Mouse (Mus musculus): ENCODE measurements around the gene A730071L15Rik. TPM values are rescaled to one million over a fixed set of nuclear protein-coding genes. Genes with fewer than 3 reads are reported as not detected.

The A730071L15Rik gene
- not detected for polyA plus RNA-seq (2014; fragmentation: Illumina TruSeq; extraction: RNeasy Lipid Tissue Mini Kit (QIAGEN cat#74804))

GRCm38 (mm10) chr11:6199410-6200086 is at the start of gene A730071L15Rik:
A730071L15Rik (plus strand) TSS chr11:6200029.

DNA sequence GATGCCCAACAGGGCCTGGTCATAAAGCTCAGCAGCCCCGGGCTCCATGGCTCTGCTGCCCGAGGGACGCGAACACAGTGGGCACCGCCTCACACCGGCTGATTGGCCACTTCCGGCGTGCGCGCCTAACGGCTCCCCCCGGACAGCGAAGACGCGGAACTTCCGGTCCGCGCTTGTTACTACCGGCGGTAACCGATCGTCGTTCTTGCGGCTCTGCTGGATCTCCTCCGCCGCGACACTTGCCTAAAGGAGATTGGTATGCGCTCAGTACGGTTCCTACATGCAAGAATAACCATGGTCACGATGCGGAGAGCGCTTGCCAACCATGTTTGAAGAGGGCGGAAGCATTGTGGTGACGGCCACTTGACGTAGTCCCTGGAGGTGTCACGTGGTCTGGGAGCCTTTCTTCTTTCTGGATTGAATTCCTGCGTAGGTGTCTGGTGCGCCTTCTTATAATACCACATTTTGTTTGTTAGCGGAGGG is 299 bp downstream of the A730071L15Rik start, which contains the start of gene Nudcd3:
TSS of gene Nudcd3 (minus strand) at position 329 of the 483 bp plus-strand sequence.

GRCm38 (mm10) chr11:6230012-6230411 is 30.2 kb downstream of the A730071L15Rik start, which contains the start of gene Npc1l1:
Npc1l1 (minus strand) TSS chr11:6230143.

Other genes starting within 250 kb of the A730071L15Rik start
- gene Gck, start 249.9 kb upstream of the A730071L15Rik start, polyA plus RNA-seq (2014; fragmentation: Illumina TruSeq; extraction: RNeasy Lipid Tissue Mini Kit (QIAGEN cat#74804)): not detected
- gene Ykt6, start 244.3 kb upstream of the A730071L15Rik start, polyA plus RNA-seq (2014; fragmentation: Illumina TruSeq; extraction: RNeasy Lipid Tissue Mini Kit (QIAGEN cat#74804)): 40.7 TPM
- gene Camk2b, start 133.7 kb upstream of the A730071L15Rik start, polyA plus RNA-seq (2014; fragmentation: Illumina TruSeq; extraction: RNeasy Lipid Tissue Mini Kit (QIAGEN cat#74804)): 0.17 TPM
- 21.9 TPM for gene Nudcd3, start 386 bp downstream of the A730071L15Rik start, polyA plus RNA-seq (2014; fragmentation: Illumina TruSeq; extraction: RNeasy Lipid Tissue Mini Kit (QIAGEN cat#74804))
- not detected for gene Npc1l1, start 30.1 kb downstream of the A730071L15Rik start, polyA plus RNA-seq (2014; fragmentation: Illumina TruSeq; extraction: RNeasy Lipid Tissue Mini Kit (QIAGEN cat#74804))
- 8.7 TPM for gene Ddx56, start 67.7 kb downstream of the A730071L15Rik start, polyA plus RNA-seq (2014; fragmentation: Illumina TruSeq; extraction: RNeasy Lipid Tissue Mini Kit (QIAGEN cat#74804))
- gene Tmed4, start 74.8 kb downstream of the A730071L15Rik start, polyA plus RNA-seq (2014; fragmentation: Illumina TruSeq; extraction: RNeasy Lipid Tissue Mini Kit (QIAGEN cat#74804)): 46.5 TPM
- gene Ogdh, start 91.6 kb downstream of the A730071L15Rik start, polyA plus RNA-seq (2014; fragmentation: Illumina TruSeq; extraction: RNeasy Lipid Tissue Mini Kit (QIAGEN cat#74804)): 64.3 TPM
- gene Zmiz2, start 189.0 kb downstream of the A730071L15Rik start, polyA plus RNA-seq (2014; fragmentation: Illumina TruSeq; extraction: RNeasy Lipid Tissue Mini Kit (QIAGEN cat#74804)): 0.63 TPM
- 1,012 TPM for gene Ppia, start 215.4 kb downstream of the A730071L15Rik start, polyA plus RNA-seq (2014; fragmentation: Illumina TruSeq; extraction: RNeasy Lipid Tissue Mini Kit (QIAGEN cat#74804))
- gene H2afv, start 244.4 kb downstream of the A730071L15Rik start, polyA plus RNA-seq (2014; fragmentation: Illumina TruSeq; extraction: RNeasy Lipid Tissue Mini Kit (QIAGEN cat#74804)): 19.9 TPM